Mouse (Mus musculus) forebrain, postnatal 0 days (tissue): ENCODE data around the gene Slc22a7. TPM values are rescaled to one million over a fixed set of nuclear protein-coding genes. Genes with fewer than 3 reads are reported as not detected.

Experiments used
- ATAC-seq: fragments of 200-750 bp; cut with Nextera tagmentation; 2 replicates; pipeline ENCODE4 v1.8.0; 2017; ENCODE audit warnings: mild to moderate bottlenecking, moderate library complexity
- DNase-seq: peaks from one replicate; pipeline ENCODE4 v3.0.0-alpha.2; 2015
- H3K27ac ChIP-seq: fragments of 300-500 bp; sonication (generic); 2 replicates; pipeline ENCODE4 v1.5.1; 2014; ENCODE audit warnings: low read depth, mild to moderate bottlenecking, antibody characterized with exemption, low read length, moderate library complexity, mixed read lengths
- H3K27me3 ChIP-seq: fragments of 300-500 bp; sonication (generic); 2 replicates; pipeline ENCODE4 v1.6.1; 2014; ENCODE audit warnings: mild to moderate bottlenecking, low read length, mixed read lengths; ENCODE audit not compliant: insufficient read depth
- H3K36me3 ChIP-seq: fragments of 300-500 bp; sonication (generic); 2 replicates; pipeline ENCODE4 v1.6.1; 2014; ENCODE audit warnings: mild to moderate bottlenecking, moderate library complexity; ENCODE audit not compliant: insufficient read depth
- H3K4me1 ChIP-seq: fragments of 300-500 bp; sonication (generic); 2 replicates; pipeline ENCODE4 v1.6.1; 2014; ENCODE audit warnings: antibody characterized with exemption; ENCODE audit not compliant: insufficient read depth
- H3K4me2 ChIP-seq: fragments of 300-500 bp; sonication (generic); 2 replicates; pipeline ENCODE4 v1.6.1; 2014; ENCODE audit warnings: low read depth, mild to moderate bottlenecking, moderate library complexity
- H3K4me3 ChIP-seq: fragments of 300-500 bp; sonication (generic); 2 replicates; pipeline ENCODE4 v1.5.1; 2014; ENCODE audit warnings: low read depth, low read length, mixed read lengths
- H3K9ac ChIP-seq: fragments of 300-500 bp; sonication (generic); 2 replicates; pipeline ENCODE4 v1.6.1; 2014; ENCODE audit warnings: mild to moderate bottlenecking
- H3K9me3 ChIP-seq: fragments of 300-500 bp; sonication (generic); 2 replicates; pipeline ENCODE4 v1.6.1; 2016; ENCODE audit warnings: low read length
- CTCF ChIP-seq: sonication (generic); IDR thresholded peaks from 2 replicates; pipeline ENCODE4 v1.5.1; 2016; ENCODE audit warnings: antibody characterized with exemption, control low read depth, low read depth
- WGBS: fragments of 180-500 bp; shearing (Covaris S2); extraction: QIAGEN DNeasy Blood & Tissue Kit; methylation state at CpG from one replicate; pipeline ENCODE4 v1.1.7; 2014; 5-methylcytosine and 5-hydroxymethylcytosine counted together
- polyA plus RNA-seq: library from polyadenylated mRNA; unstranded; fragments of >200 nt; fragmentation: Nextera tagmentation; extraction: Ambion mirVana; gene quantifications from 2 replicates; pipeline ENCODE4 v1.2.1, GENCODE M21; 2015
- total RNA-seq: library from RNA; depleted of rRNA; stranded (reverse); fragments of >200 nt; gene quantifications from 2 replicates; pipeline ENCODE4 v1.2.3, GENCODE M21; 2014

Gene Slc22a7
- total and polyA plus RNA-seq, 2 experiments from 2014 or later, result 0.11 to 0.24 TPM

DNA sequence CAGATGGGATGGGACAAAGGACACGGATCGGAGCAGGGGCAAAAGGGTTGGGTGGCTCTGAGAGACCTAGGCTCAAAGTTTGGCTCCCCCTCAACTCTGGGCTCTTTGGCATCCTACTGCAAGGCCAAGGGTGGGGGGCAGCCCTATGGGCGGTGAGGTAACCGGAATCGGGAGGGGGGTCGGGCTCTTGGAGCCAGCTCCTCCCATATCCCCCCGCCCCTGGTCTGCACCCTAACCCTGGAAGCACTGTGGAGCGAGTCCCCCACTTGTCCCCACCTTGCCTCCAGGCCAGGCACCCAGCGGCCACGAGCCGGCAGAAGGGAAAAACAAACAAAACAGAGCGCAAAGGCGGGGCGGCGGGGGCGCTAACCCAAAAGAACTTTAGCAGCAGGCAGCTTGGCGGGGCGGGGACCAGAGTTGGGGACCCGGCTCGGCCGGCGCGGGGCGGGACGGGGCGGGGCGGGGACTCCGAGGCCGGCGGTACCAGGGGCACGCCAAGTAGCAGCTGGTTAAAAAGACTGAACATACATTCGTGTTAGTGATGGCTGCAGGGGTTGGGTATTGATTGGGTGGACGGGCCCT, 16.9 kb upstream of the Slc22a7 start:
- Histone ChIP-seq H3K4me2 (peak overlapping the region; percentile 58), H3K9ac (0 out of 2 replicates have a peak overlapping the region, but pooled peaks have one; percentile 2), H3K36me3 (peaks cover 21% of the 10 kb centered on the region), H3K9me3 (no peaks in the 10 kb centered on the region), H3K4me3 (peak overlapping the region; percentile 19), H3K4me1 (peaks cover 5% of the 10 kb centered on the region; the same call in 1 of the 2 replicates), H3K27me3 (no peaks in the 10 kb centered on the region), H3K27ac (no peak overlapping the region)
- DNase-seq (no peak), ATAC-seq (peak; percentile 14; the same call in 1 of the 2 replicates)
- 2% methylated on average over 33 of the region's 33 CpGs for WGBS
- TF ChIP-seq CTCF, result no peak

DNA sequence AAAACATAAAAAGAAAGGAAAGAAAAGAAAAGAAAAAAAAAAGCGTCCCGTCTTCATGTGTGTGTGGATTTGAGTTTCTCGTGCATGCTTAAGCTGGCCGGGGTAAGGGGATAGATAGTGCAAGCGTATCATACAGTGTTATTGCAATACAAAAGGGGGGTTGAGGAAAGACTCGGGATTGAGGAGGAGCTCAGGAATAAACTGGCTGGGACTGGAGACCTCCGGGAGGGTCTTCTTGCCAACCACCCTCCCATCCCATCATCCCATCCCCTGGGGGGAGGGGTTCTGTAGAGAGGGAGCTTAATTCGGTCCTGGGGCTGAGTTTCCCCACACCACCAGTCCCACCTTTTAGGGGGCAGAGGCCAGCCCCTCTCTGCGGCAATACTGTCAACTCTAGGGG, 16.3 kb upstream of the Slc22a7 start:
- Histone ChIP-seq H3K9me3 (no peaks in the 10 kb centered on the region), H3K9ac (peak overlapping the region; percentile 2; the same call in 1 of the 2 replicates), H3K4me1 (peaks cover 5% of the 10 kb centered on the region; the same call in 1 of the 2 replicates), H3K36me3 (peaks cover 15% of the 10 kb centered on the region), H3K27ac (no peak overlapping the region), H3K4me2 (peak overlapping the region; percentile 58), H3K27me3 (no peaks in the 10 kb centered on the region), H3K4me3 (peak overlapping the region; percentile 29)
- ATAC-seq (peak; percentile 40), DNase-seq (peak; percentile 32)
- WGBS, result 2% methylated on average over 9 of the region's 9 CpGs
- no peak for TF ChIP-seq CTCF

DNA sequence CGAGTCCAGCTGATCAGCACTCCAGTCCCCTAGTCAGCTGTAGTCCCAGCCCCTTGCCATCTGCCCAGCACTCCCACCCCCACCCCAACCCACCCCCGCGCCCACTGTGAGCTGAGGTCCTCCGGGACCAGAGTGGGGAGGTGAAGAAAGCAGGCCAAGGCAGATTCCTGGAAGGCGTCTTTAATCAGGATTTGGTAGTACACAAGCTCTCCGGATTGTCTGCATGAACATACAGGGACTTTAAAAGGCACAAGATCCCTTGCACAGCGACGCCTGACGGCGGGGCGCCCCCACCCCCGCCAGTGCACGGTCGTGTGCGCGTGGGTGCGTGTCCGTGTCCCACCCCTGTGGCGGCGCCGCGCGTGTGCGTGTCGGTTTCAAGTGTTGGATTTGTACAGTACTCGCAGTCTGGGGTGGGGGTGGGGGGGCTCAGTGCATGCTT, 15.7 kb upstream of the Slc22a7 start:
- TF ChIP-seq CTCF, result peak; percentile 56
- Histone ChIP-seq H3K27me3 (no peaks in the 10 kb centered on the region), H3K36me3 (peaks cover 12% of the 10 kb centered on the region), H3K9ac (peak overlapping the region; percentile 2), H3K4me3 (peak overlapping the region; percentile 29), H3K4me1 (peaks cover 5% of the 10 kb centered on the region; the same call in 1 of the 2 replicates), H3K9me3 (no peaks in the 10 kb centered on the region), H3K4me2 (peak overlapping the region; percentile 58), H3K27ac (no peak overlapping the region)
- DNase-seq (peak; percentile 50), ATAC-seq (peak; percentile 69)
- WGBS, result 2% methylated on average over 26 of the region's 26 CpGs

GRCm38 (mm10) chr17:46453302-46453948, 15.2 kb upstream of the Slc22a7 start:
- TF ChIP-seq CTCF, result no peak
- H3K9me3 ChIP-seq, result no peaks in the 10 kb centered on the region
- no peak for ATAC-seq
- H3K27me3 ChIP-seq, result no peaks in the 10 kb centered on the region
- H3K4me1 ChIP-seq, result peaks cover 5% of the 10 kb centered on the region; the same call in 1 of the 2 replicates
- WGBS, result 12% methylated on average over 12 of the region's 13 CpGs
- no peak overlapping the region for H3K27ac ChIP-seq
- DNase-seq, result no peak
- H3K9ac ChIP-seq, result no peak overlapping the region
- no peak overlapping the region for H3K4me3 ChIP-seq
- peaks cover 8% of the 10 kb centered on the region for H3K36me3 ChIP-seq
- H3K4me2 ChIP-seq, result peak overlapping the region; percentile 58

DNA sequence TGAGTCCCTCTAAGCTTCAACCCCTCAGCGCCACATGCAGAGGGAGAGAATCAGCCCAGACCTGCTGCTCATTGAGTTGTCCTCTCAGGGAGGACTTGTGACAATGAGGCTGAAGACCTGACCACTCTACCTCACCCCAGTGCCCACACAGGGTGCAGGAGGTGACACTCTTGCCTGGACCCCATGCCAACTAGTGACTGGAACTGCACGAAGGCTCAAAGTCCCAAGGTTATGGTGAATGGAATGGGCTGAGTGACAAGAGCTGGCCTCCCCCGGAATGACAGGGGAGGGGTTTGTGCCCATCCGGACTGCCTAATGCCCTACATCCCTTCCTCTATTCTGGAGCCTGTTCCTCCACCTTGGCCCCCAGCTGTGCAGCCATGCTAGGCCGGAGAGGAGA, 14.4 kb upstream of the Slc22a7 start:
- no peaks in the 10 kb centered on the region for H3K9me3 ChIP-seq
- H3K4me1 ChIP-seq, result peaks cover 5% of the 10 kb centered on the region; the same call in 1 of the 2 replicates
- H3K36me3 ChIP-seq, result peaks cover 4% of the 10 kb centered on the region; the same call in 1 of the 2 replicates
- H3K4me3 ChIP-seq, result no peak overlapping the region
- DNase-seq, result no peak
- ATAC-seq, result no peak
- no peak overlapping the region for H3K4me2 ChIP-seq
- TF ChIP-seq CTCF, result no peak
- no peaks in the 10 kb centered on the region for H3K27me3 ChIP-seq
- H3K9ac ChIP-seq, result no peak overlapping the region
- no peak overlapping the region for H3K27ac ChIP-seq
- 37% methylated on average over 5 of the region's 5 CpGs for WGBS

DNA sequence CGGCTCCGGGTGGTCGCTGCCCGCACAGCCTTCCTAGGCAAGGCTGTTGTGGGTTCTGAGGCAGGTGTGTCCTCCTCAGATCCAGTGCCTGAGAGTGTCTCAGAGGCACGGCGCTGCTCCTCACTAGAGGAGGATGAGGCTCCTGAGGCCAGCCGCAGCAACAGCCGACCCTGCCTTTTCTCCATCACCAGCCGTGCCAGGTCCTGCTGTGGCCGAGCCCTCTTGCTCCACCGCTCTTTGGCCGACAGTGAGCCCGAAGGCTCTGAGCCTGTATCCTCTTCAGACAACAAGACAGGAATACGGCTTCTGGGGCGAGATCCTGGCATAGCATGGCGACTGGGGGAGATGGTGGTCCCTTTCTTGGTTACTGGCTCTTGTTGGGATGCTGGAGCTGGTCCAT, 8.0 kb upstream of the Slc22a7 start:
- peaks cover 27% of the 10 kb centered on the region for H3K36me3 ChIP-seq
- H3K27me3 ChIP-seq, result no peaks in the 10 kb centered on the region
- DNase-seq, result no peak
- no peaks in the 10 kb centered on the region for H3K4me1 ChIP-seq
- H3K4me2 ChIP-seq, result no peak overlapping the region
- no peak for ATAC-seq
- no peaks in the 10 kb centered on the region for H3K9me3 ChIP-seq
- H3K27ac ChIP-seq, result no peak overlapping the region
- no peak overlapping the region for H3K4me3 ChIP-seq
- TF ChIP-seq CTCF, result no peak
- 92% methylated on average over 16 of the region's 16 CpGs for WGBS
- no peak overlapping the region for H3K9ac ChIP-seq
